Mouse (Mus musculus): ENCODE data around the gene Dus2. TPM values are rescaled to one million over a fixed set of nuclear protein-coding genes. Genes with fewer than 3 reads are reported as not detected.

Dus2 gene
- total and polyA plus RNA-seq, 2 experiments from 2014 or later = 16.3 to 21.3 TPM

DNA sequence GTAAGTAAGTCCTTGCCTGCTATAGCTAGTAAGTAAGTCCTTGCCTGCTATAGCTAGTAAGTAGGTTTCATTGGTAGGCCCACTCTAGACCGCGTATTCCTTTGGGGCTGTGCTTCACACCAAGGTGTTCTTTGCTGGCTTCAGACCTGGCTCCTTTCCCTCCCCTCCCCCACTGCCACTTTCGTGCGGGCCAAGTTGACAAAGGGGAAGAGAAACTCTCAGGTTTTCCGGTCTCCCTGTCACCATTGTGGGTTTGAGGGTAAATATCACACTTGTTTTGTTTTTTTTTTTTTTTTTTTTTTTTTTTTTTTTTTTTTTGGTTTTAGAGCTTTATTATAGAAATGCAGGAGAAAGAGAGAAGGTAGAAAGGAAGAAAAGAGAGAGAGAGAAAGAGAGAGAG lies 1.4 kb downstream of the Dus2 start:
- Histone ChIP-seq H3K9ac (replicated peaks; ENCODE audit: low read length, poor library complexity, severe bottlenecking) (no peak overlapping the region), H3K27ac (ENCODE audit: low read depth, low read length) (no peak overlapping the region), H3K4me1 (ENCODE audit: insufficient read depth, low read length) (no peaks in the 10 kb centered on the region), H3K36me3 (ENCODE audit: insufficient read depth, low read length) (no peaks in the 10 kb centered on the region), H3K4me3 (ENCODE audit: low read depth, low read length) (no peak overlapping the region), H3K27me3 (ENCODE audit: insufficient read depth, low read length) (no peaks in the 10 kb centered on the region), H3K9me3 (ENCODE audit: low read length) (no peaks in the 10 kb centered on the region), H3K4me2 (ENCODE audit: low read depth, low read length, poor library complexity, severe bottlenecking) (no peak overlapping the region)
- WGBS = 77% methylated on average over 5 of the region's 5 CpGs
- no peak for TF ChIP-seq CTCF (IDR thresholded peaks at IDR 0.05)
- ATAC-seq (ENCODE audit: low FRiP score) = no peak
- no peak for DNase-seq (ENCODE audit: low spot score)

DNA sequence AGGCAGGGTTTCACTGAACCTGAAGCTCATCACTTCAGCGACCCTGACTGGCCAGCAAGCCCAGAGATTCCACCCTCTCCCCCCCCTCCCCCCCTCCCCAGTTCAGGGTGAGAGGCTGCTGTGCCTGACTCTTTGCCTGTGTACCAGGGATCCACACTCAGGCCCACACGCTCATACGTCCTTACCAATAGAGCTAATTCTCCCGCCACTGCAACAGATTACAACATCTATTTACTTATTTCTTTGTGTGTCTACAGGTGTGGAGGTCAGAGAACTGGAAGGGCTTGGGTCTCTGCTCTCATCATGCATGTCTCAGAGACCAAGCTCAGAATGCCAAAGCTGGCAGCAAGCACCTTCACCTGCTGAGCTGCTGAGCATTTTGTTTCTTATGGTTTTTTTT lies 2.1 kb downstream of the Dus2 start:
- ATAC-seq (ENCODE audit: low FRiP score) = no peak
- no peaks in the 10 kb centered on the region for H3K9me3 ChIP-seq (ENCODE audit: low read length)
- no peaks in the 10 kb centered on the region for H3K4me1 ChIP-seq (ENCODE audit: insufficient read depth, low read length)
- H3K36me3 ChIP-seq (ENCODE audit: insufficient read depth, low read length) = no peaks in the 10 kb centered on the region
- H3K27ac ChIP-seq (ENCODE audit: low read depth, low read length) = no peak overlapping the region
- TF ChIP-seq CTCF (IDR thresholded peaks at IDR 0.05) = no peak
- H3K4me2 ChIP-seq (ENCODE audit: low read depth, low read length, poor library complexity, severe bottlenecking) = no peak overlapping the region
- H3K27me3 ChIP-seq (ENCODE audit: insufficient read depth, low read length) = no peaks in the 10 kb centered on the region
- 58% methylated on average over 4 of the region's 4 CpGs for WGBS
- H3K9ac ChIP-seq (replicated peaks; ENCODE audit: low read length, poor library complexity, severe bottlenecking) = no peak overlapping the region
- H3K4me3 ChIP-seq (ENCODE audit: low read depth, low read length) = no peak overlapping the region
- no peak for DNase-seq (ENCODE audit: low spot score)

DNA sequence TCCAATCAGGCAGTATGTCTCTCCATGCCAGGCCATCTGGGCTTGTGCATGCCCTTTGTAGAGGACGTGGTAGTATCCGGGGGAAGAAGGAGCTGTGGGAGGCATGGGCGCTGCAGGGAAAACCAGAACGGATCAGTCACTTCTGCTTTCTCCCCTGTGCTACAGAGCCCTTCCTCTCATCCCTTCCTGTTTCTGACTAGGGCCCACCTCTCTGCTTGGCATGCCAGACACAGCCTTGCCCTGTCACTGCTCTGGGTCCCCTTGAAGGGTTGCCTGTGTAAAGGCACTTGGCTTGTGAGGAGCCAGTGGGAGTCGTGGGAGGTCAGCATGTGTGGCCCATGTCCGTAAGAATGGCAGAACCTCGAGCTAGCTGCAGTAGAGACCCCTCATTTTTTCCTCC lies 5.2 kb downstream of the Dus2 start:
- H3K9me3 ChIP-seq (ENCODE audit: low read length) = no peaks in the 10 kb centered on the region
- 81% methylated on average over 7 of the region's 7 CpGs for WGBS
- no peaks in the 10 kb centered on the region for H3K27me3 ChIP-seq (ENCODE audit: insufficient read depth, low read length)
- no peak for DNase-seq (ENCODE audit: low spot score)
- H3K4me1 ChIP-seq (ENCODE audit: insufficient read depth, low read length) = no peaks in the 10 kb centered on the region
- H3K27ac ChIP-seq (ENCODE audit: low read depth, low read length) = no peak overlapping the region
- H3K36me3 ChIP-seq (ENCODE audit: insufficient read depth, low read length) = no peaks in the 10 kb centered on the region
- ATAC-seq (ENCODE audit: low FRiP score) = no peak
- no peak for TF ChIP-seq CTCF (IDR thresholded peaks at IDR 0.05)
- no peak overlapping the region for H3K4me2 ChIP-seq (ENCODE audit: low read depth, low read length, poor library complexity, severe bottlenecking)
- H3K9ac ChIP-seq (replicated peaks; ENCODE audit: low read length, poor library complexity, severe bottlenecking) = no peak overlapping the region
- H3K4me3 ChIP-seq (ENCODE audit: low read depth, low read length) = no peak overlapping the region

DNA sequence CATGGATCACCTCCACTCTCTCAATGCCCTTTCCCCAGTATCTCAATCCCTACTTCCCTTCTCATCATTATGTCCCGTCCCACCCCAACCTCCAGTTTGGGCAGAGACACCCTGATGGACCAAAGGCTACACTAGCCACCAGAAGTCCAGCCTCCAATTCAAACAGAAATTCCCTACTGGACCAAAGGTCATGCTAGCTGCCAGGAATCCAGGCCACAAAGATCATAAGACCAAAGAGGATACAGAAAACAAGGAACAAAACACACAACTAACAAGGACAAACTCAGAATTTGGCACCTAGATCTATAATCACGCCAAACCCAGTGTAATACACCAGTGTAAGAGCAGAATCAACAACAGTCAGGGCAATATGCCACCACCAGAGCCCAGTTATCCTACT lies 7.8 kb downstream of the Dus2 start:
- DNase-seq (ENCODE audit: low spot score) (no peak), ATAC-seq (ENCODE audit: low FRiP score) (no peak)
- Histone ChIP-seq H3K9ac (replicated peaks; ENCODE audit: low read length, poor library complexity, severe bottlenecking) (no peak overlapping the region), H3K27ac (ENCODE audit: low read depth, low read length) (no peak overlapping the region), H3K4me1 (ENCODE audit: insufficient read depth, low read length) (no peaks in the 10 kb centered on the region), H3K4me3 (ENCODE audit: low read depth, low read length) (no peak overlapping the region), H3K36me3 (ENCODE audit: insufficient read depth, low read length) (no peaks in the 10 kb centered on the region), H3K27me3 (ENCODE audit: insufficient read depth, low read length) (no peaks in the 10 kb centered on the region), H3K4me2 (ENCODE audit: low read depth, low read length, poor library complexity, severe bottlenecking) (no peak overlapping the region), H3K9me3 (ENCODE audit: low read length) (no peaks in the 10 kb centered on the region)
- 87% methylated on average over 2 of the region's 2 CpGs for WGBS
- no peak for TF ChIP-seq CTCF (IDR thresholded peaks at IDR 0.05)

DNA sequence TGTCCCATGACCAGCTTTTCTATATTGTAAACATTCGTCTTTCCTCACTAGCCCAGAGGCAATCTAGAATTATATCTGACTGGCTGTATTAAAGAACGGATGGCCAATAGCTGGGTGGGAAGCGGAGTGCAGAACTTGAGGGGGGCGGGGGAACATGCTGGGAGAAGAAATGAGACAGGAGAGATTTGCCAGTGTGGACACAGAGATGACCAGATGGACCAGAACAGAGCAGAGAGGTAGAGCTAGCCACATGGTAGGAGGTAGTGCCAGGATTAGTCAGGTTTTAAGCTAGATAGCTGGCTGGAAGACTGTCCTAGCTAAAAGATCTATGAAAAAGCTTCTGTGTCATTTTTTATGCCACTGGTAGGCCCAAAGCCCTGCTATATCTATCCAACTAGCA lies 10.8 kb downstream of the Dus2 start:
- WGBS = 87% methylated on average over 4 of the region's 4 CpGs

GRCm38 (mm10) chr8:106004538-106005207 lies 13.5 kb downstream of the Dus2 start:
- ATAC-seq (ENCODE audit: low FRiP score) (no peak), DNase-seq (ENCODE audit: low spot score) (no peak)
- Histone ChIP-seq H3K4me2 (ENCODE audit: low read depth, low read length, poor library complexity, severe bottlenecking) (no peak overlapping the region), H3K27me3 (ENCODE audit: insufficient read depth, low read length) (no peaks in the 10 kb centered on the region), H3K4me3 (ENCODE audit: low read depth, low read length) (no peak overlapping the region), H3K27ac (ENCODE audit: low read depth, low read length) (no peak overlapping the region), H3K9me3 (ENCODE audit: low read length) (no peaks in the 10 kb centered on the region), H3K9ac (replicated peaks; ENCODE audit: low read length, poor library complexity, severe bottlenecking) (no peak overlapping the region), H3K36me3 (ENCODE audit: insufficient read depth, low read length) (no peaks in the 10 kb centered on the region), H3K4me1 (ENCODE audit: insufficient read depth, low read length) (peaks cover 2% of the 10 kb centered on the region; the same call in 1 of the 2 replicates)
- WGBS = 80% methylated on average over 8 of the region's 8 CpGs
- TF ChIP-seq CTCF (IDR thresholded peaks at IDR 0.05) = no peak

More for the DNA sequence above, 10.8 kb downstream of the Dus2 start:
- no peaks in the 10 kb centered on the region for H3K4me1 ChIP-seq (ENCODE audit: insufficient read depth, low read length)
- no peaks in the 10 kb centered on the region for H3K9me3 ChIP-seq (ENCODE audit: low read length)
- no peak for DNase-seq (ENCODE audit: low spot score)
- no peak for ATAC-seq (ENCODE audit: low FRiP score)
- H3K9ac ChIP-seq (replicated peaks; ENCODE audit: low read length, poor library complexity, severe bottlenecking) = no peak overlapping the region
- no peak overlapping the region for H3K27ac ChIP-seq (ENCODE audit: low read depth, low read length)
- TF ChIP-seq CTCF (IDR thresholded peaks at IDR 0.05) = no peak
- H3K27me3 ChIP-seq (ENCODE audit: insufficient read depth, low read length) = no peaks in the 10 kb centered on the region
- no peaks in the 10 kb centered on the region for H3K36me3 ChIP-seq (ENCODE audit: insufficient read depth, low read length)
- no peak overlapping the region for H3K4me3 ChIP-seq (ENCODE audit: low read depth, low read length)
- no peak overlapping the region for H3K4me2 ChIP-seq (ENCODE audit: low read depth, low read length, poor library complexity, severe bottlenecking)

Measured in midbrain, postnatal 0 days (tissue).